Mouse (Mus musculus): ENCODE results near the gene Atxn7l1. TPM values are rescaled to one million over a fixed set of nuclear protein-coding genes. Genes with fewer than 3 reads are reported as not detected.
A peak's percentile ranks its signal among the peaks of the same experiment; 100 is the strongest.

Atxn7l1 gene
- polyA plus RNA-seq, 1 experiment from 2014 or later = 25.7 TPM

GRCm38 (mm10) chr12:33125594-33126227 is 21.8 kb upstream of the Atxn7l1 start:
- Histone ChIP-seq H3K36me3 (replicated peaks; ENCODE audit: control insufficient read depth, insufficient read depth) (no peaks in the 10 kb centered on the region), H3K9ac (no peak overlapping the region), H3K9me3 (ENCODE audit: control insufficient read depth, low read length) (no peaks in the 10 kb centered on the region), H3K4me1 (replicated peaks; ENCODE audit: control insufficient read depth, insufficient read depth, low read length) (peaks cover 7% of the 10 kb centered on the region; the same call in 1 of the 2 replicates), H3K27ac (no peak overlapping the region), H3K4me2 (replicated peaks) (no peak overlapping the region), H3K4me3 (replicated peaks; ENCODE audit: low read length) (no peak overlapping the region), H3K27me3 (ENCODE audit: control insufficient read depth, insufficient read depth, low read length) (no peaks in the 10 kb centered on the region)
- ATAC-seq (ENCODE audit: low FRiP score) = no peak
- DNase-seq (ENCODE audit: low spot score) = no peak
- WGBS = 86% methylated on average over 9 of the region's 9 CpGs

GRCm38 (mm10) chr12:33126243-33126642 is 21.2 kb upstream of the Atxn7l1 start:
- DNase-seq (ENCODE audit: low spot score) (no peak), ATAC-seq (ENCODE audit: low FRiP score) (no peak)
- Histone ChIP-seq H3K27me3 (ENCODE audit: control insufficient read depth, insufficient read depth, low read length) (no peaks in the 10 kb centered on the region), H3K4me2 (replicated peaks) (no peak overlapping the region), H3K4me3 (replicated peaks; ENCODE audit: low read length) (no peak overlapping the region), H3K4me1 (replicated peaks; ENCODE audit: control insufficient read depth, insufficient read depth, low read length) (peaks cover 7% of the 10 kb centered on the region; the same call in 1 of the 2 replicates), H3K27ac (no peak overlapping the region), H3K9ac (no peak overlapping the region), H3K9me3 (ENCODE audit: control insufficient read depth, low read length) (no peaks in the 10 kb centered on the region), H3K36me3 (replicated peaks; ENCODE audit: control insufficient read depth, insufficient read depth) (no peaks in the 10 kb centered on the region)

GRCm38 (mm10) chr12:33128121-33128520 is 19.4 kb upstream of the Atxn7l1 start:
- 94% methylated on average over 2 of the region's 2 CpGs for WGBS
- H3K36me3 ChIP-seq (replicated peaks; ENCODE audit: control insufficient read depth, insufficient read depth) = no peaks in the 10 kb centered on the region
- H3K4me2 ChIP-seq (replicated peaks) = no peak overlapping the region
- no peak overlapping the region for H3K4me3 ChIP-seq (replicated peaks; ENCODE audit: low read length)
- ATAC-seq (ENCODE audit: low FRiP score) = no peak
- H3K9me3 ChIP-seq (ENCODE audit: control insufficient read depth, low read length) = no peaks in the 10 kb centered on the region
- DNase-seq (ENCODE audit: low spot score) = no peak
- no peak overlapping the region for H3K27ac ChIP-seq
- no peaks in the 10 kb centered on the region for H3K27me3 ChIP-seq (ENCODE audit: control insufficient read depth, insufficient read depth, low read length)
- H3K9ac ChIP-seq = no peak overlapping the region
- peaks cover 7% of the 10 kb centered on the region; the same call in 1 of the 2 replicates for H3K4me1 ChIP-seq (replicated peaks; ENCODE audit: control insufficient read depth, insufficient read depth, low read length)

- ATAC-seq (ENCODE audit: low FRiP score) = 0 out of 2 replicates have a peak, but pooled peaks have one; percentile 35
These were observed 18.8 kb upstream of the Atxn7l1 start for GRCm38 (mm10) chr12:33128702-33129101.

GRCm38 (mm10) chr12:33129410-33129809 is 18.1 kb upstream of the Atxn7l1 start:
- 9% methylated on average over 4 of the region's 4 CpGs for WGBS
- DNase-seq (ENCODE audit: low spot score) (no peak), ATAC-seq (ENCODE audit: low FRiP score) (peak; percentile 47; the same call in 1 of the 2 replicates)
- H3K36me3 ChIP-seq (replicated peaks; ENCODE audit: control insufficient read depth, insufficient read depth) = no peaks in the 10 kb centered on the region
- no peaks in the 10 kb centered on the region for H3K9me3 ChIP-seq (ENCODE audit: control insufficient read depth, low read length)
- no peak overlapping the region for H3K9ac ChIP-seq
- no peak overlapping the region for H3K4me2 ChIP-seq (replicated peaks)
- no peaks in the 10 kb centered on the region for H3K27me3 ChIP-seq (ENCODE audit: control insufficient read depth, insufficient read depth, low read length)
- H3K4me3 ChIP-seq (replicated peaks; ENCODE audit: low read length) = no peak overlapping the region
- H3K27ac ChIP-seq = no peak overlapping the region; the same call in 1 of the 2 replicates
- peaks cover 7% of the 10 kb centered on the region; the same call in 1 of the 2 replicates for H3K4me1 ChIP-seq (replicated peaks; ENCODE audit: control insufficient read depth, insufficient read depth, low read length)

More at GRCm38 (mm10) chr12:33128702-33129101, 18.8 kb upstream of the Atxn7l1 start:
- WGBS = 34% methylated on average over 7 of the region's 7 CpGs
- H3K36me3 ChIP-seq (replicated peaks; ENCODE audit: control insufficient read depth, insufficient read depth) = no peaks in the 10 kb centered on the region
- H3K4me1 ChIP-seq (replicated peaks; ENCODE audit: control insufficient read depth, insufficient read depth, low read length) = peaks cover 7% of the 10 kb centered on the region; the same call in 1 of the 2 replicates
- H3K9me3 ChIP-seq (ENCODE audit: control insufficient read depth, low read length) = no peaks in the 10 kb centered on the region
- H3K27me3 ChIP-seq (ENCODE audit: control insufficient read depth, insufficient read depth, low read length) = no peaks in the 10 kb centered on the region
- H3K9ac ChIP-seq = no peak overlapping the region
- no peak overlapping the region for H3K4me2 ChIP-seq (replicated peaks)
- no peak overlapping the region for H3K4me3 ChIP-seq (replicated peaks; ENCODE audit: low read length)
- no peak for DNase-seq (ENCODE audit: low spot score)
- H3K27ac ChIP-seq = no peak overlapping the region; the same call in 1 of the 2 replicates

GRCm38 (mm10) chr12:33130401-33130800 is 17.1 kb upstream of the Atxn7l1 start:
- no peaks in the 10 kb centered on the region for H3K9me3 ChIP-seq (ENCODE audit: control insufficient read depth, low read length)
- no peak for ATAC-seq (ENCODE audit: low FRiP score)

GRCm38 (mm10) chr12:33131796-33132195 is 15.7 kb upstream of the Atxn7l1 start:
- 72% methylated on average over 7 of the region's 7 CpGs for WGBS
- Histone ChIP-seq H3K9me3 (ENCODE audit: control insufficient read depth, low read length) (no peaks in the 10 kb centered on the region), H3K36me3 (replicated peaks; ENCODE audit: control insufficient read depth, insufficient read depth) (no peaks in the 10 kb centered on the region), H3K27ac (no peak overlapping the region), H3K9ac (no peak overlapping the region), H3K4me1 (replicated peaks; ENCODE audit: control insufficient read depth, insufficient read depth, low read length) (peaks cover 7% of the 10 kb centered on the region; the same call in 1 of the 2 replicates), H3K4me3 (replicated peaks; ENCODE audit: low read length) (no peak overlapping the region), H3K27me3 (ENCODE audit: control insufficient read depth, insufficient read depth, low read length) (no peaks in the 10 kb centered on the region), H3K4me2 (replicated peaks) (no peak overlapping the region)
- DNase-seq (ENCODE audit: low spot score) (no peak), ATAC-seq (ENCODE audit: low FRiP score) (no peak)

More at GRCm38 (mm10) chr12:33130401-33130800, 17.1 kb upstream of the Atxn7l1 start:
- DNase-seq (ENCODE audit: low spot score) = peak; percentile 40
- Histone ChIP-seq H3K27me3 (ENCODE audit: control insufficient read depth, insufficient read depth, low read length) (no peaks in the 10 kb centered on the region), H3K4me3 (replicated peaks; ENCODE audit: low read length) (no peak overlapping the region), H3K9ac (no peak overlapping the region), H3K4me1 (replicated peaks; ENCODE audit: control insufficient read depth, insufficient read depth, low read length) (peaks cover 7% of the 10 kb centered on the region; the same call in 1 of the 2 replicates), H3K36me3 (replicated peaks; ENCODE audit: control insufficient read depth, insufficient read depth) (no peaks in the 10 kb centered on the region), H3K4me2 (replicated peaks) (no peak overlapping the region), H3K27ac (no peak overlapping the region)
- 30% methylated on average over 8 of the region's 8 CpGs for WGBS

- Histone ChIP-seq H3K4me2 (replicated peaks) (no peak overlapping the region), H3K9me3 (ENCODE audit: control insufficient read depth, low read length) (no peaks in the 10 kb centered on the region), H3K27me3 (ENCODE audit: control insufficient read depth, insufficient read depth, low read length) (no peaks in the 10 kb centered on the region), H3K27ac (no peak overlapping the region), H3K36me3 (replicated peaks; ENCODE audit: control insufficient read depth, insufficient read depth) (no peaks in the 10 kb centered on the region), H3K4me1 (replicated peaks; ENCODE audit: control insufficient read depth, insufficient read depth, low read length) (no peaks in the 10 kb centered on the region), H3K9ac (no peak overlapping the region), H3K4me3 (replicated peaks; ENCODE audit: low read length) (no peak overlapping the region)
- DNase-seq (ENCODE audit: low spot score) = no peak
- 96% methylated on average over 1 of the region's 1 CpGs for WGBS
- ATAC-seq (ENCODE audit: low FRiP score) = no peak
These were observed 9.6 kb upstream of the Atxn7l1 start for GRCm38 (mm10) chr12:33137857-33138256.

GRCm38 (mm10) chr12:33139083-33139482 is 8.4 kb upstream of the Atxn7l1 start:
- no peak overlapping the region for H3K4me2 ChIP-seq (replicated peaks)
- H3K27ac ChIP-seq = no peak overlapping the region
- H3K9ac ChIP-seq = no peak overlapping the region
- no peaks in the 10 kb centered on the region for H3K27me3 ChIP-seq (ENCODE audit: control insufficient read depth, insufficient read depth, low read length)
- ATAC-seq (ENCODE audit: low FRiP score) = no peak
- 83% methylated on average over 3 of the region's 3 CpGs for WGBS
- H3K9me3 ChIP-seq (ENCODE audit: control insufficient read depth, low read length) = no peaks in the 10 kb centered on the region
- no peak for DNase-seq (ENCODE audit: low spot score)
- no peaks in the 10 kb centered on the region for H3K4me1 ChIP-seq (replicated peaks; ENCODE audit: control insufficient read depth, insufficient read depth, low read length)
- no peak overlapping the region for H3K4me3 ChIP-seq (replicated peaks; ENCODE audit: low read length)
- no peaks in the 10 kb centered on the region for H3K36me3 ChIP-seq (replicated peaks; ENCODE audit: control insufficient read depth, insufficient read depth)
